Mouse (Mus musculus) midbrain, embryonic 12.5 days (tissue): ENCODE results near the gene Myf5. TPM values are rescaled to one million over a fixed set of nuclear protein-coding genes. Genes with fewer than 3 reads are reported as not detected.

Experiments
- microRNA-seq: library from miRNA; unstranded; fragments of <30 nt; microRNA quantifications from one replicate; pipeline ENCODE4, GENCODE M21; 2017
- polyA plus RNA-seq: library from polyadenylated mRNA; unstranded; fragments of >200 nt; fragmentation: Nextera tagmentation; extraction: Ambion mirVana; gene quantifications from 2 replicates; pipeline ENCODE4 v1.2.1, GENCODE M21; 2016

Gene Myf5
- polyA plus RNA-seq, 1 experiment from 2014 or later: not detected

Small RNAs within 50 kb of the gene (microRNA-seq; reads per million reads assigned to microRNA genes)
- gene Gm44403: not detected

Other genes starting within 250 kb of the Myf5 start
- 15.4 and 17.5 TPM in 2 replicates for gene Lin7a, start 214.4 kb downstream of the Myf5 start, polyA plus RNA-seq
- gene Myf6, start 8.6 kb upstream of the Myf5 start, polyA plus RNA-seq: not detected in 2 replicates
- gene Ptprq, start 233.9 kb upstream of the Myf5 start, polyA plus RNA-seq: 0.16 and 0.22 TPM in 2 replicates